Mouse (Mus musculus) ES-Bruce4 (cell line): Measurements from ENCODE around the gene Lats2.

Source experiments
- CTCF ChIP-seq: IDR thresholded peaks from one replicate; pipeline ENCODE4 v1.8.1; 2011; ENCODE audit warnings: low read depth, low read length
- POLR2A ChIP-seq: IDR thresholded peaks from one replicate; pipeline ENCODE4 v1.8.1; 2011; ENCODE audit warnings: low read length; ENCODE audit not compliant: insufficient read depth

DNA sequence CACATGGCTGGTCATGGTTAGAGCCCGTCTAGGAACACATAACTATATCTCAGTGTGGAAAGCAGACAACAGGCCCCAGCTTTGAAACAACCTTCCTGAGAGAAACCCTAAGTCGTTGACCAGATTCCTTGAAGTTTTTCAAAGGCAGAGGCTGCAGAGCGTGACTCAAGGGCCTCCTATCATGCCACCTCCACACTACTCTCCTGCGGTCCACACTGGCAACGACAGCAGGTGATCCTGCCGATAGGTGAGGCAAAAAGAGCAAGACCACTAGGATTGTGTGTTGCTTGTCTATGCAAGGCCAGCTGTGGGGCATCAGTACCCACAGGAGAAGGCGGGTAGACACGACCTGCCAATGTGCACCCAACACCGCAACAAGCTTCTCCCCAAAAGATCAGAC lies 31.6 kb upstream of the Lats2 start:
- TF ChIP-seq CTCF (no peak), POLR2A (no peak)
